Mouse (Mus musculus): Measurements from ENCODE around the gene Zfp653.

GRCm38 (mm10) chr9:22057031-22057517, 14.1 kb downstream of the Zfp653 start:
- TF ChIP-seq GATA1 (IDR thresholded peaks at IDR 0.05; ENCODE audit: borderline replicate concordance, low read length) (no peak), FLI1 (IDR thresholded peaks at IDR 0.05; ENCODE audit: low read length) (no peak)
